Comparison of ENCODE assay signal across 31 mouse cellular contexts in genomic region chr15:84171166-84171565, GRCm38 (mm10). TPM values are rescaled to one million over a fixed set of nuclear protein-coding genes. Genes with fewer than 3 reads are reported as not detected.
DNase-seq lines count a peak whose midpoint lies in the region; ATAC-seq lines count a peak whose summit lies in the region.
"Had no signal": no experiment of that assay in that cellular context is flagged by ENCODE, and none has a peak within 500 bp of the region (broad histone marks: within the 10 kb centered on the region; RNA-seq: fewer than 3 reads in every experiment).

No protein-coding gene starts in this region.

- intact Hi-C loops in heart, postnatal 25 days (cut with DNase I): no loop called here

- WGBS in kidney, embryonic 14.5 days: 85% methylated on average over 7 of the region's 7 CpGs

- peaks cover 10% of the 10 kb centered on the region for H3K27me3 ChIP-seq in kidney, embryonic 14.5 days (ENCODE audit: control insufficient read depth, insufficient read depth, low read length)
- H3K27me3 ChIP-seq: embryonic facial prominence, embryonic 15.5 days had no signal

- no peaks in the 10 kb centered on the region for H3K9me3 ChIP-seq in kidney, embryonic 14.5 days (ENCODE audit: control insufficient read depth, low read length)
- H3K9me3 ChIP-seq: embryonic facial prominence, embryonic 13.5 days; embryonic facial prominence, embryonic 15.5 days; forebrain, embryonic 10.5 days; forebrain, embryonic 12.5 days had no signal

- H3K4me2 ChIP-seq in kidney, embryonic 14.5 days (replicated peaks; ENCODE audit: low read depth, low read length): no peak overlapping the region
- H3K4me2 ChIP-seq: embryonic facial prominence, embryonic 13.5 days; embryonic facial prominence, embryonic 15.5 days; forebrain, embryonic 12.5 days had no signal

- DNase-seq in ES-CJ7 (ENCODE audit: low read depth, low spot score) (peak; percentile 38), R1 (ENCODE audit: low read depth, low spot score) (peak; percentile 57)
- DNase-seq in heart, postnatal 25 days (ENCODE audit: low spot score): no peak
- DNase-seq: adrenal gland, adult 8-10 months; adrenal gland, postnatal 14 days; adrenal gland, postnatal 36 days; B cell, adult 2 months; cerebellum, adult 11 months; cerebellum, adult 18-20 months; cerebellum, adult 8-10 months; cerebellum, adult 9-11 months; cerebellum, postnatal 14 days; cerebellum, postnatal 36 days; embryo, embryonic 11 days had no signal

- ATAC-seq in kidney, embryonic 14.5 days (ENCODE audit: low FRiP score, low TSS enrichment): no peak
- ATAC-seq: activated CD4-positive, CD25-positive, alpha-beta regulatory T cell, adult 4 months; CD4-positive, CD25-positive, alpha-beta regulatory T cell, adult 4 months; forebrain, embryonic 14.5 days; forebrain, embryonic 16.5 days; Patski had no signal

- 0 out of 2 replicates have a peak overlapping the region, but pooled peaks have one; percentile 7 for H3K4me3 ChIP-seq in brown adipose tissue, adult 24 weeks (ENCODE audit: insufficient read depth, low read depth, low read length)
- H3K4me3 ChIP-seq in kidney, embryonic 14.5 days (ENCODE audit: low read length): no peak overlapping the region
- H3K4me3 ChIP-seq: embryonic facial prominence, embryonic 13.5 days; embryonic facial prominence, embryonic 15.5 days; erythroblast, embryonic 14.5 days; forebrain, embryonic 10.5 days; forebrain, embryonic 12.5 days had no signal

- no peaks in the 10 kb centered on the region for H3K36me3 ChIP-seq in kidney, embryonic 14.5 days (ENCODE audit: control insufficient read depth, insufficient read depth, low read length)
- H3K36me3 ChIP-seq: embryonic facial prominence, embryonic 13.5 days; embryonic facial prominence, embryonic 15.5 days; forebrain, embryonic 10.5 days; forebrain, embryonic 12.5 days; G1E had no signal

- H3K27ac ChIP-seq in brown adipose tissue, adult 24 weeks (replicated peaks; ENCODE audit: low read depth, low read length): no peak overlapping the region
- no peak overlapping the region for H3K27ac ChIP-seq in kidney, embryonic 14.5 days (ENCODE audit: low read depth, low read length)
- H3K27ac ChIP-seq: embryonic facial prominence, embryonic 13.5 days; embryonic facial prominence, embryonic 15.5 days; forebrain, embryonic 10.5 days; forebrain, embryonic 12.5 days had no signal

- H3K9ac ChIP-seq in kidney, embryonic 14.5 days (ENCODE audit: low read depth, low read length): no peak overlapping the region
- H3K9ac ChIP-seq: embryonic facial prominence, embryonic 13.5 days; embryonic facial prominence, embryonic 15.5 days; forebrain, embryonic 12.5 days had no signal

- no peaks in the 10 kb centered on the region; the same call in 1 of the 2 replicates for H3K4me1 ChIP-seq in brown adipose tissue, adult 24 weeks (ENCODE audit: control insufficient read depth, insufficient read depth, insufficient read length, low read length)
- peaks cover 13% of the 10 kb centered on the region for H3K4me1 ChIP-seq in kidney, embryonic 14.5 days (ENCODE audit: control insufficient read depth, insufficient read depth, low read length)

RNA-seq across cellular contexts. Expression of gene Pnpla3, which starts 3.5 kb away (rescaled TPM):
- polyA plus RNA-seq in brown adipose tissue, adult 24 weeks (2012; ENCODE audit: insufficient read depth, insufficient read length, missing spikeins): 506 and 707 TPM in 2 replicates
- 1 to 10 TPM; 4.2 to 6.4 TPM for total RNA-seq in heart, postnatal 25 days (2021)
- 0.14 and 0.49 TPM in 2 replicates for polyA plus RNA-seq in kidney, embryonic 14.5 days (2014; fragmentation: Nextera tagmentation; extraction: Ambion mirVana)
- total RNA-seq: common myeloid progenitor, adult 5-6 weeks; G1E had no signal
- polyA plus RNA-seq: activated CD4-positive, CD25-positive, alpha-beta regulatory T cell, adult 4 months; erythroblast, embryonic 14.5 days; G1E had no signal

RNA-seq across cellular contexts. Expression of gene Samm50, which starts 20.9 kb away (rescaled TPM):
- polyA plus RNA-seq in brown adipose tissue, adult 24 weeks (2012; ENCODE audit: insufficient read depth, insufficient read length, missing spikeins): 177 and 266 TPM in 2 replicates
- total RNA-seq in heart, postnatal 25 days (2021): 100 to 1,000 TPM; 264 to 267 TPM
- polyA plus RNA-seq in kidney, embryonic 14.5 days (2014; fragmentation: Nextera tagmentation; extraction: Ambion mirVana): 81.5 and 88.8 TPM in 2 replicates

RNA-seq across cellular contexts. Expression of gene Pnpla5, which starts 48.2 kb away (rescaled TPM):
- not detected in 2 replicates for polyA plus RNA-seq in brown adipose tissue, adult 24 weeks (2012; ENCODE audit: insufficient read depth, insufficient read length, missing spikeins)
- not detected for total RNA-seq in heart, postnatal 25 days (2021)
- polyA plus RNA-seq in kidney, embryonic 14.5 days (2014; fragmentation: Nextera tagmentation; extraction: Ambion mirVana): not detected in 2 replicates
- total RNA-seq: CH12.LX; common myeloid progenitor, adult 5-6 weeks; G1E had no signal
- polyA plus RNA-seq: activated CD4-positive, CD25-positive, alpha-beta regulatory T cell, adult 4 months; CD4-positive, CD25-positive, alpha-beta regulatory T cell, adult 4 months; embryonic facial prominence, embryonic 11.5 days; embryonic facial prominence, embryonic 13.5 days; embryonic facial prominence, embryonic 15.5 days; erythroblast, embryonic 14.5 days; forebrain, embryonic 10.5 days; forebrain, embryonic 12.5 days; forebrain, embryonic 14.5 days; forebrain, embryonic 16.5 days; frontal cortex, adult 2 months; G1E; Patski had no signal

Comparison
In these comparisons a context has a peak if more than half of its experiments do, and no peak if none do; other contexts are left out.
1. RNA of gene Pnpla3, which starts 3.5 kb away (polyA plus RNA-seq): 506 to 707 TPM in brown adipose tissue, adult 24 weeks; 0.14 to 0.49 TPM in kidney, embryonic 14.5 days; every median in the first group is over 100 times any median in the second.